In the genomic region with DNA sequence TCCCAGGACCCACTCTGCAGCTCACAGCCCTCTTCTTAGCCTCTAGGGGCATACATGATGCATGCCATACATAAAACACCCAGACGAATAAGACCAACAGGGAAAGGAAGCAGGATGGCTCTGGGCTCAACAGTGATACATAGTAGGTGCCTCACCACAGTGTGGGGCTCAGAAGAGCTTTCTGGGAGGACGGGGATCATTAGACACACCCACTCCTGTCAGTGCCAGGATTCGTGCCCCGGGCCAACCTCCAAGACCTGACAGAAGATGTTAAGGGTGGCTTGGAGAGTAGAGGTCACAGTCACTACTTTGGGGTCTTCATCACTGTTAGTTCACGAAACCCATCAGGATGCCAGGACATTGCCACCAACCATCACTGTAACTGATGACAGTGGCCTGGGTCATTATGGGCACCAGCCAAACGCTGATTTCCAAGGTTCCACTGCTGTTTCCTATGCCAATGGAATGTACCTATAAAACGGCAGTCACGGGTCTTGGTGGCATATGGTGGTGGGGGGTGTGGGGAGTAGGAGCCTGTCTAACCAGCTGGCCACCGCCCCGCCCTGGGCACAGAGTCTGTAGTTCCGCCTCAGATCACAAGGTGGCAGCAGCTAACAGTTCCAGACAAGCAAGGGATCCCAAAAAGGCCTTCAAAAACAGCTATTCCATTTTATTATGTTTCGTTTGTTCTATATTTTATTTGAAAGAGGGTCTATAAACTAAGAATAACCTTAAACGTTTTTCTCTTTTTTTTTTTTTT, we compare ENCODE assay signal across 9 mouse cellular contexts. TPM values are rescaled to one million over a fixed set of nuclear protein-coding genes. Genes with fewer than 3 reads are reported as not detected.
DNase-seq lines count a peak whose midpoint lies in the region; ATAC-seq and TF ChIP-seq lines count a peak whose summit lies in the region.
"Had no signal": no experiment of that assay in that cellular context is flagged by ENCODE, and none has a peak within 500 bp of the region (broad histone marks: within the 10 kb centered on the region; RNA-seq: fewer than 3 reads in every experiment).

No protein-coding gene starts in this region.

- DNase-seq in G1E (ENCODE audit: low spot score) = no peak
- DNase-seq in c-Kit-positive CD71-positive TER-119-negative erythroid progenitor cells, embryonic 14.5 days (ENCODE audit: low read depth) = peak; percentile 67
- DNase-seq in forebrain, embryonic 11.5 days (ENCODE audit: low spot score) = peak; percentile 90
- peak; percentile 92 for DNase-seq in heart, postnatal 4 days
- DNase-seq in layer of hippocampus, adult 9-10 months (ENCODE audit: low spot score) = peak; percentile 81
- DNase-seq in lung, postnatal 10 days = peak; percentile 92
- DNase-seq in retina, adult 2 months (ENCODE audit: low read depth, low spot score) = peak; percentile 38
- peak; percentile 91 for DNase-seq in thymus, postnatal 4 days

- peaks cover 68% of the 10 kb centered on the region for H3K36me3 ChIP-seq in G1E (replicated peaks)
- H3K36me3 ChIP-seq in forebrain, embryonic 11.5 days (ENCODE audit: control insufficient read depth, insufficient read depth, low read length) = peaks cover 19% of the 10 kb centered on the region; the same call in 1 of the 2 replicates

- H3K4me3 ChIP-seq in G1E (ENCODE audit: low read depth, low read length) = no peak overlapping the region
- no peak overlapping the region for H3K4me3 ChIP-seq in forebrain, embryonic 11.5 days (ENCODE audit: low read depth, low read length)
- H3K4me3 ChIP-seq: limb, embryonic 15.5 days had no signal

- WGBS in forebrain, embryonic 11.5 days = 25% methylated on average over 13 of the region's 13 CpGs

- H3K9me3 ChIP-seq in G1E (replicated peaks) = no peaks in the 10 kb centered on the region
- no peaks in the 10 kb centered on the region for H3K9me3 ChIP-seq in forebrain, embryonic 11.5 days (ENCODE audit: control insufficient read depth, low read length)
- H3K9me3 ChIP-seq: limb, embryonic 15.5 days had no signal

- no peaks in the 10 kb centered on the region for H3K27me3 ChIP-seq in G1E (ENCODE audit: insufficient read depth, low read length)
- H3K27me3 ChIP-seq in forebrain, embryonic 11.5 days (ENCODE audit: control insufficient read depth, insufficient read depth, low read length) = no peaks in the 10 kb centered on the region
- H3K27me3 ChIP-seq: limb, embryonic 15.5 days had no signal

- H3K27ac ChIP-seq in forebrain, embryonic 11.5 days (ENCODE audit: low read depth, low read length) = no peak overlapping the region

- no peak overlapping the region for H3K4me2 ChIP-seq in forebrain, embryonic 11.5 days (ENCODE audit: low read depth, low read length, severe bottlenecking)
- H3K4me2 ChIP-seq: limb, embryonic 15.5 days had no signal

- H3K4me1 ChIP-seq in G1E (ENCODE audit: insufficient read depth, low read depth, low read length) = peaks cover 55% of the 10 kb centered on the region
- no peaks in the 10 kb centered on the region for H3K4me1 ChIP-seq in forebrain, embryonic 11.5 days (replicated peaks; ENCODE audit: control insufficient read depth, insufficient read depth, low read length)

- ATAC-seq in G1E (ENCODE audit: extremely low read depth, insufficient number of reproducible peaks, low FRiP score, poor library complexity, severe bottlenecking) = 0 out of 2 replicates have a peak, but pooled peaks have one; percentile 41
- ATAC-seq in forebrain, embryonic 11.5 days (replicated peaks; ENCODE audit: low FRiP score) = no peak; the same call in 1 of the 2 replicates

- no peak overlapping the region for H3K9ac ChIP-seq in forebrain, embryonic 11.5 days (ENCODE audit: low read length)
- H3K9ac ChIP-seq: limb, embryonic 15.5 days had no signal

- TF ChIP-seq CTCF in G1E (IDR thresholded peaks at IDR 0.05; ENCODE audit: low read depth, low read length) = peak; percentile 57

RNA-seq across cellular contexts. Expression of gene Srsf3, which starts 16.5 kb away (rescaled TPM):
- total RNA-seq in G1E (2014; fragmentation: Nextera tagmentation) = 258 and 296 TPM in 2 replicates
- 658 and 771 TPM in 2 replicates for total RNA-seq in G1E (2017)
- polyA plus RNA-seq in G1E (2012) = 37.7 and 174 TPM in 2 replicates
- polyA plus RNA-seq in forebrain, embryonic 11.5 days (2014; fragmentation: Nextera tagmentation; extraction: Ambion mirVana) = 823 and 865 TPM in 2 replicates
- 100 to 1,000 TPM; 224 to 227 TPM for total RNA-seq in heart, postnatal 4 days (2021)

RNA-seq across cellular contexts. Expression of gene Stk38, which starts 41.1 kb away (rescaled TPM):
- total RNA-seq in G1E (2014; fragmentation: Nextera tagmentation) = 206 and 234 TPM in 2 replicates
- total RNA-seq in G1E (2017) = 73.5 and 82.7 TPM in 2 replicates
- 97.6 and 107 TPM in 2 replicates for polyA plus RNA-seq in G1E (2012)
- polyA plus RNA-seq in forebrain, embryonic 11.5 days (2014; fragmentation: Nextera tagmentation; extraction: Ambion mirVana) = 134 and 143 TPM in 2 replicates
- 10 to 100 TPM; 64.3 to 67.4 TPM for total RNA-seq in heart, postnatal 4 days (2021)

RNA-seq across cellular contexts. Expression of gene Cdkn1a, which starts 41.8 kb away (rescaled TPM):
- 224 and 234 TPM in 2 replicates for total RNA-seq in G1E (2014; fragmentation: Nextera tagmentation)
- total RNA-seq in G1E (2017) = 18.9 and 21.4 TPM in 2 replicates
- polyA plus RNA-seq in G1E (2012) = 123 and 145 TPM in 2 replicates
- polyA plus RNA-seq in forebrain, embryonic 11.5 days (2014; fragmentation: Nextera tagmentation; extraction: Ambion mirVana) = 27.3 and 33.1 TPM in 2 replicates
- total RNA-seq in heart, postnatal 4 days (2021) = 10 to 100 TPM; 55.9 to 57.1 TPM
